Mouse (Mus musculus): ENCODE measurements around the gene Rhog.

DNA sequence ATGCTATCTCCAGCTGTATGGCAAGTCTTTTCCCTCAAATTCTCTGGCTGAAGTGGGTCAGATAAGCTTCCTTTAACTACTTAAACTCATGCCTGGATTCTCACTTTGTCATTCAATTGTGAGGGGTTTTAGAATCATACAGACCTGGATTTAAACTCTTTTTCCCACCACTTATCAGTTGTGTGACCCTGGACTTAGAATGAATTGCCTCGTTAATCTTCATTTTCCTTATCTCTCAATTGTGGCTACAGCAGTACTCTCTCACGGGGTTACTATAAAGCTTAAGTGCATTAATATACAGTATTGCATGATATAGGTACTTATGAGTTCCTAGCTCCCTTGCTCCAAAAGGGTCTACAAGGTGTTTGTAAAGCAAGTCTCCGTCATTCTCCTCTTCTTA is 12.9 kb downstream of the Rhog start:
- no peak for TF ChIP-seq POLR2A (IDR thresholded peaks at IDR 0.05; ENCODE audit: insufficient read length, low read depth)
- no peak for TF ChIP-seq TCF12 (IDR thresholded peaks at IDR 0.05; ENCODE audit: insufficient read depth, poor library complexity, severe bottlenecking)
- no peak for TF ChIP-seq E2F4 (IDR thresholded peaks at IDR 0.05; ENCODE audit: insufficient read depth)
- TF ChIP-seq MYOD1 (IDR thresholded peaks at IDR 0.05; ENCODE audit: control insufficient read depth in 1 of 3, insufficient read length in 2 of 3, low read depth in 2 of 3): no peak
- TF ChIP-seq POLR2AphosphoS2 (IDR thresholded peaks at IDR 0.05; ENCODE audit: insufficient read length, low read depth): no peak
- TF ChIP-seq CEBPB (IDR thresholded peaks at IDR 0.05; ENCODE audit: insufficient read depth, poor library complexity, severe bottlenecking): no peak
- no peak for TF ChIP-seq MYOG (IDR thresholded peaks at IDR 0.05; ENCODE audit: control insufficient read depth in 1 of 3, insufficient read depth in 1 of 3, insufficient read length in 2 of 3, low read depth in 2 of 3)
- TF ChIP-seq MAX (IDR thresholded peaks at IDR 0.05; ENCODE audit: low read depth): no peak
- no peak for TF ChIP-seq USF1 (IDR thresholded peaks at IDR 0.05; ENCODE audit: low read depth)
- no peak for TF ChIP-seq SRF (IDR thresholded peaks at IDR 0.05; ENCODE audit: control insufficient read depth, insufficient read length, low read depth)

All from myocyte (in vitro differentiated cells).